Mouse (Mus musculus) brain, adult 2 months (tissue): ENCODE measurements around the gene Nfs1.
"Not testable (repeated sequence)": the region's sequence is repeated elsewhere in the genome, so short reads cannot be mapped to it uniquely, and the experiment has no call there.

Source experiments
- DNase-seq: peaks from one replicate; pipeline ENCODE4 v3.0.0; 2011; ENCODE audit warnings: low read depth, low spot score

Gene Nfs1

GRCm38 (mm10) chr2:156143953-156144724, at the start of gene Nfs1, which contains the start of gene Romo1:
Gene Nfs1, minus strand, starts transcription at chr2:156144186.
Gene Romo1, plus strand, starts transcription at chr2:156144039.
- peak; percentile 97 for DNase-seq

- no peak for DNase-seq
Observed at GRCm38 (mm10) chr2:156193066-156193862, 49.3 kb upstream of the Nfs1 start.

- DNase-seq, result no peak
Observed at GRCm38 (mm10) chr2:156192068-156192467, 48.1 kb upstream of the Nfs1 start.

- DNase-seq, result no peak
Observed at GRCm38 (mm10) chr2:156191540-156191939, 47.6 kb upstream of the Nfs1 start.

GRCm38 (mm10) chr2:156190004-156190896, 46.3 kb upstream of the Nfs1 start:
- DNase-seq, result peak; percentile 22

GRCm38 (mm10) chr2:156189241-156189640, 45.3 kb upstream of the Nfs1 start:
- DNase-seq, result not testable (repeated sequence)

GRCm38 (mm10) chr2:156181592-156181991, 37.6 kb upstream of the Nfs1 start:
- no peak for DNase-seq

GRCm38 (mm10) chr2:156180824-156181590, 37.0 kb upstream of the Nfs1 start:
- DNase-seq, result peak; percentile 55

GRCm38 (mm10) chr2:156180094-156180821, 36.3 kb upstream of the Nfs1 start, which contains the start of gene Rbm39:
Gene Rbm39, minus strand, starts transcription at chr2:156180238.
- peak; percentile 100 for DNase-seq

GRCm38 (mm10) chr2:156179796-156180093, 35.8 kb upstream of the Nfs1 start:
- DNase-seq, result no peak

- DNase-seq, result peak; percentile 85
Observed at GRCm38 (mm10) chr2:156179046-156179795, 35.2 kb upstream of the Nfs1 start.

GRCm38 (mm10) chr2:156177651-156178050, 33.7 kb upstream of the Nfs1 start:
- no peak for DNase-seq

- no peak for DNase-seq
Observed at GRCm38 (mm10) chr2:156177079-156177478, 33.1 kb upstream of the Nfs1 start.

- DNase-seq, result no peak
Observed at GRCm38 (mm10) chr2:156166557-156166956, 22.6 kb upstream of the Nfs1 start.

- no peak for DNase-seq
Observed at GRCm38 (mm10) chr2:156165478-156165877, 21.5 kb upstream of the Nfs1 start.

- DNase-seq, result peak; percentile 39
Observed at GRCm38 (mm10) chr2:156151538-156151937, 7.6 kb upstream of the Nfs1 start.

- DNase-seq, result no peak
Observed at GRCm38 (mm10) chr2:156147316-156147915, 3.4 kb upstream of the Nfs1 start.

GRCm38 (mm10) chr2:156146272-156146989, 2.4 kb upstream of the Nfs1 start:
- no peak for DNase-seq
